Mouse (Mus musculus) liver, embryonic 14.5 days (tissue): Measurements from ENCODE around the gene Slc44a5.

Experiments used
- CTCF ChIP-seq: IDR thresholded peaks from 2 replicates; pipeline ENCODE4 v1.5.1; 2016; ENCODE audit warnings: antibody characterized with exemption, low read depth, control low read depth
- EP300 ChIP-seq: IDR thresholded peaks from 2 replicates; pipeline ENCODE4 v1.6.1; 2016; ENCODE audit warnings: antibody characterized with exemption, low read depth

DNA sequence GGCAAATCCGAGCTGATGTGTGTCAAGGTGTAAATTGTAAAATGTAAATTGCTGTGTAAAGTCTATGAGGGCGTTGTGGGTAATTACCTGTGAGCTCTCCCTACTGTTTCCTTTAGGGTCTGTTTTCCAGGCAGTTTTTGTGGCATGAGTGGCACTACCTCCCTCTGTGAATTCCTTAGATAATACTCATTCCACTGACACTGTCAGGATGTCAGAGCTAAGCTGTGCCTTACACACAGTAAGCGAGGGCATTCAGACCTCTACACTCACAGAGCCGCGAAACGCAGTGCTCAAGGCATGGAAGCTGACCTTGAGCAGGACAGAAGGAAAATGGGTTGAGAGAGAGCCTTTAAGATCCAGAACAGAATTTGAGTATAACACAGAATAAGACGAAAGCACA, 80.1 kb downstream of the Slc44a5 start:
- TF ChIP-seq CTCF = no peak
- no peak for TF ChIP-seq EP300
